Mouse (Mus musculus): ENCODE measurements around the gene Prss45. TPM values are rescaled to one million over a fixed set of nuclear protein-coding genes. Genes with fewer than 3 reads are reported as not detected.

Prss45 gene
- total RNA-seq, 2 experiments from 2014 or later, result not detected

Other genes with a start within 250 kb of the Prss45 start
- gene Nradd, start 210.1 kb upstream of the Prss45 start, total RNA-seq (2015), result 4.6 and 5.2 TPM in 2 replicates
- 2.0 and 3.5 TPM in 2 replicates for gene Nradd, start 210.1 kb upstream of the Prss45 start, total RNA-seq (2017)
- gene Nbeal2, start 180.4 kb upstream of the Prss45 start, total RNA-seq (2015), result 42.1 and 52.5 TPM in 2 replicates
- gene Nbeal2, start 180.4 kb upstream of the Prss45 start, total RNA-seq (2017), result 29.1 and 35.9 TPM in 2 replicates
- 204 and 210 TPM in 2 replicates for gene Ccdc12, start 178.1 kb upstream of the Prss45 start, total RNA-seq (2015)
- 165 and 180 TPM in 2 replicates for gene Ccdc12, start 178.1 kb upstream of the Prss45 start, total RNA-seq (2017)
- not detected in 2 replicates for gene Myl3, start 92.7 kb upstream of the Prss45 start, total RNA-seq (2015)
- gene Myl3, start 92.7 kb upstream of the Prss45 start, total RNA-seq (2017), result not detected in 2 replicates
- not detected in 2 replicates for gene Pth1r, start 87.4 kb upstream of the Prss45 start, total RNA-seq (2015)
- gene Pth1r, start 87.4 kb upstream of the Prss45 start, total RNA-seq (2017), result 0.77 TPM in 1 of 2 replicates, not detected in the other
- not detected in 2 replicates for gene Prss42, start 36.4 kb upstream of the Prss45 start, total RNA-seq (2015)
- gene Prss42, start 36.4 kb upstream of the Prss45 start, total RNA-seq (2017), result not detected in 2 replicates
- not detected in 2 replicates for gene Prss44, start 20.6 kb upstream of the Prss45 start, total RNA-seq (2015)
- gene Prss44, start 20.6 kb upstream of the Prss45 start, total RNA-seq (2017), result not detected in 2 replicates
- gene Prss43, start 7.9 kb upstream of the Prss45 start, total RNA-seq (2015), result not detected in 2 replicates
- gene Prss43, start 7.9 kb upstream of the Prss45 start, total RNA-seq (2017), result not detected in 2 replicates
- not detected in 2 replicates for gene Prss46, start 9.9 kb downstream of the Prss45 start, total RNA-seq (2015)
- gene Prss46, start 9.9 kb downstream of the Prss45 start, total RNA-seq (2017), result not detected in 2 replicates
- gene Prss50, start 23.4 kb downstream of the Prss45 start, total RNA-seq (2015), result 1.0 TPM in 1 of 2 replicates, not detected in the other
- 0.15 TPM in 1 of 2 replicates, not detected in the other for gene Prss50, start 23.4 kb downstream of the Prss45 start, total RNA-seq (2017)
- 0.29 and 0.48 TPM in 2 replicates for gene Als2cl, start 45.3 kb downstream of the Prss45 start, total RNA-seq (2015)
- gene Als2cl, start 45.3 kb downstream of the Prss45 start, total RNA-seq (2017), result 0.61 and 2.9 TPM in 2 replicates
- gene Tmie, start 45.5 kb downstream of the Prss45 start, total RNA-seq (2015), result 0.05 TPM in 1 of 2 replicates, not detected in the other
- not detected in 2 replicates for gene Tmie, start 45.5 kb downstream of the Prss45 start, total RNA-seq (2017)
- gene Fam240a, start 82.3 kb downstream of the Prss45 start, total RNA-seq (2015), result not detected in 2 replicates
- not detected in 2 replicates for gene Fam240a, start 82.3 kb downstream of the Prss45 start, total RNA-seq (2017)
- not detected in 2 replicates for gene Tdgf1, start 111.6 kb downstream of the Prss45 start, total RNA-seq (2015)
- not detected in 2 replicates for gene Tdgf1, start 111.6 kb downstream of the Prss45 start, total RNA-seq (2017)
- gene Lrrc2, start 117.0 kb downstream of the Prss45 start, total RNA-seq (2015), result not detected in 2 replicates
- gene Lrrc2, start 117.0 kb downstream of the Prss45 start, total RNA-seq (2017), result 0.04 TPM in 1 of 2 replicates, not detected in the other
- not detected in 2 replicates for gene Rtp3, start 156.0 kb downstream of the Prss45 start, total RNA-seq (2015)
- gene Rtp3, start 156.0 kb downstream of the Prss45 start, total RNA-seq (2017), result not detected in 2 replicates
- 1,347 and 1,763 TPM in 2 replicates for gene Ltf, start 184.7 kb downstream of the Prss45 start, total RNA-seq (2015)
- 1,568 and 2,380 TPM in 2 replicates for gene Ltf, start 184.7 kb downstream of the Prss45 start, total RNA-seq (2017)
- 3.7 and 8.9 TPM in 2 replicates for gene Ccrl2, start 222.9 kb downstream of the Prss45 start, total RNA-seq (2015)
- gene Ccrl2, start 222.9 kb downstream of the Prss45 start, total RNA-seq (2017), result 4.3 and 11.1 TPM in 2 replicates